Mouse (Mus musculus): ENCODE measurements around the gene Sgf29.

DNA sequence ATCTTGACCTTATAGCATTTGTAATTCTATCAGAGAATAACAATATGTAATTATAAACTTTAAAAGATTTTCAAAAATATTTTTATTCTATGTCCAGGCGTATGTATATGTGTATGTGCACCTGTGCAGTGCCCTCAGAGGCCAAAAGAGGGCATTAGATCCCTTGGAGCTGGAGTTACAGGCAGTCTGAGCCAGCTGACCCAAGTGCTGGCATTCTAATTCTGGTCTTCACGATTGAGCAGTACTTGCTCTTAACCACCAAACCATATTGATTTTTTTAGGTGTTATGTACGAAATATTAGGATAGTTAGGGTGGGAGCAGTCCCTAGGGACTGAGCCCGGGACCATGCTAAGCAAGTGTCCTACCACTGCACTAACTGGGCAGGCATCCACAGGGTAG is 623 bp upstream of the Sgf29 start:
- no peak for TF ChIP-seq POLR2A (IDR thresholded peaks at IDR 0.05; ENCODE audit: borderline replicate concordance, low read depth, low read length)
- TF ChIP-seq CTCF (IDR thresholded peaks at IDR 0.05; ENCODE audit: low read depth, low read length) = no peak

All from bone marrow macrophage, adult 2 months (primary cell).